Mouse (Mus musculus): ENCODE data around the gene Ttc16. TPM values are rescaled to one million over a fixed set of nuclear protein-coding genes. Genes with fewer than 3 reads are reported as not detected.

The Ttc16 gene
- total RNA-seq, 2 experiments from 2014 or later, result 0.13 TPM; not detected in 1

GRCm38 (mm10) chr2:32779714-32780113 lies 4.3 kb upstream of the Ttc16 start:
- no peak for DNase-seq

DNA sequence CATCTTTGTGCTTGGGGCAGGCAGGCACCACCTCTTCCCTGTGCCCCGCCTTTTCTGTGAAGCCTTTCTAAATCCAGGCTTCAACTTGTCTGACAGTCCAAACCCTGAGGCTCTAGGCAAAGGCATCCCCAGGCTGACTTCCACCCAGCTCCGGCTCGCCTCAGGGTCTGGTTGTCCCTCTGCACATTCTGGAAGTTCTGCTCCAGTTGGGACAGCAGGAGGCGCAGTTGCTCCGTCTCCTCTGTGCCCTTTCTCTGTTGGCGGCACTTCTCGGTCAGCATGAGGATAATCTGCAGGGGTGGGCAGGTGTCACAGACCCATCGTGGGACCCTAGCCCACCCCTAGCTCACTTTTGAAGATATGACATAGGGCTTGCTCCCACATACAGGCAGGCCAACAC lies 3.7 kb upstream of the Ttc16 start:
- DNase-seq, result peak; percentile 67 to 81

DNA sequence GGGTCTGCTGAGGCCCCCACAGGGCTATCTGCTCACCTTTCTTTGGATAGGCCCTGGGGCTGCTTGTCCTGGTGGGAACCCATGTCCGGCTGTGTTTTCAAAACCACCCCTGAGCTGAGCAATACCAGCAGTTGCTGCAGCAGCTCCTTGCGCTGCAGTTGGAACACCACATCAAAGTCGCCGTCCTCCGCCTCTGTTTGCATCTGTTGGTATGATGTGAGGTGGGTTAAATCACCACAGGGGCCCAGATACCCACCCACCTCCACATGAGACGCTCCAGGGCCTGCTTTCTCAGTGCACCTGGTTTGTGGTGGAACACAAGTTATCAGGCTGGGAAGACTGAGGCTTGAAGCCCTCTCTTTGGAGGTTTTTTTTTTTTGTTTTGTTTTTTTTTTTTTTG lies 2.6 kb upstream of the Ttc16 start:
- no peak for DNase-seq

DNA sequence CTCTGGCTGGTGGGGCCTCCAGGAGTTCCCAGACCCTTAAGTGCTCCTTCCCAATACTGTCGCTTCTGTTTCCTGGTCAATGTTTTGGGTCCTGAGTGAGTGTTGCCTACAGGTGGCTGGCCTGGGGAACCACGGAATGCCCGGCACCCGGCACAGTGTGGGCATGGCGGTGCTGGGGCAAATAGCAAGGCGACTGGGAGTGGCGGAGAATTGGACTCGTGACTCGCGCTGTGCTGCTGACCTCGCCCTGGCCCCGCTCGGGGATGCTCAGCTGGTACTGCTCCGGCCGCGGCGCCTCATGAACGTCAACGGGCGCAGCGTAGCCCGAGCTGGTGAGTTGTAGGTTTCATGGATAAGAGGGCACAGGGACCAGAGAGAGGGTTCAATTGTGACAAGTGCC lies 759 bp upstream of the Ttc16 start:
- DNase-seq, result no peak

GRCm38 (mm10) chr2:32772626-32773279 lies 2.7 kb downstream of the Ttc16 start:
- DNase-seq, result no peak

DNA sequence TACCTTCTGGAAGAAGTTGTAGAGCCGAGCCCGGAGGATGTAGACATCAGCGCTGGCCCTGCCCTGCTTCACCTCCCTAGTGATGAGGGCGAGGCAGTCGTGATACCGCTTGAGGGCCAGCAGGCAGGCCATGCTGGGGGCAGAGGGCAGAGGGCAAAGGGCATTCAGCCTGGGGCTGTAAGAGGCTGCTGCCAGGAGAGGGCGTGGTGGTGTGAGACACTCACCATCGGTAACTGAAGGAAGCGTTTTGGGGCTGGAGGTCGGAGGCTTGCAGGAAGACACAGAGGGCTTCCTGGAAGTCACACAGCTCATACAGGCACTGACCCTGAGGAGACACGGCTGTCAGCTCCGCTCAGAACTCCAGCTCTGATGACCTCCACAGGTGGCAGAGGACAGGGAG lies 3.5 kb downstream of the Ttc16 start:
- DNase-seq, result no peak

DNA sequence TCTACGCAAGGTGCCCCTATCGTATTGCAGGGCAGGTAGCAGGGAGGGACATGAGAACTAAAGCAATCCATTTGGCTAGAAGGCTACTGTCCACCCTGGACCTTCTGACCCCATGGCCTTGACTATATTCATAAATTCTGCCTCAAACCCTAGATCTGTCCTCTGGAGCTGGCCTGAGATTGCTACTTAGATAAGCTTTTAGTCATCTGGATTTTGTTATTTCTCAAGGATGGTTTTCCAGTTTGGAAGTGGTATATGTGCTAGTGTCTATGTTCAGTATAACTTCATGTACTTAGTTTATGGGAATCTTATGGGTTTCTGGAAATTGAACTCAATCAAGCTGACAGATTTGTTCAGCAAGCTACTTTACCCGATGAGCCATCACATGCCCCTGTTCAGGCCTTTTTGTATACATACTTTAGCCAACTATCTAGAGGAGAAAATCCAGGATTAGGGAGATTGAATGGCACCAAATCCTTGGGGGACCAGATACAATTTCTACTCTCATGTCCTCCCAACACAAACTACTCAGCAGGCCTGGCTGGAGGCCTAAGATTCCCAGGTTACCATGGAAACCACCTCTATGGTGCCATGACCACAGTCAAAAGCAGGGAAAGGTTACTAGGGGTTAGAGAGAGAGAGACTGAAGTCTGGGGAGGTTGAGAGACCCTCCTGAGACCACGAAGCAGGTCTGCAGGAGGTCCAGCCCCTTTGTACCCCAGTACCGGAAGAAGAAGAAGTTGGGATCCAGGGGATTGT lies 5.9 kb downstream of the Ttc16 start:
- no peak for DNase-seq

DNA sequence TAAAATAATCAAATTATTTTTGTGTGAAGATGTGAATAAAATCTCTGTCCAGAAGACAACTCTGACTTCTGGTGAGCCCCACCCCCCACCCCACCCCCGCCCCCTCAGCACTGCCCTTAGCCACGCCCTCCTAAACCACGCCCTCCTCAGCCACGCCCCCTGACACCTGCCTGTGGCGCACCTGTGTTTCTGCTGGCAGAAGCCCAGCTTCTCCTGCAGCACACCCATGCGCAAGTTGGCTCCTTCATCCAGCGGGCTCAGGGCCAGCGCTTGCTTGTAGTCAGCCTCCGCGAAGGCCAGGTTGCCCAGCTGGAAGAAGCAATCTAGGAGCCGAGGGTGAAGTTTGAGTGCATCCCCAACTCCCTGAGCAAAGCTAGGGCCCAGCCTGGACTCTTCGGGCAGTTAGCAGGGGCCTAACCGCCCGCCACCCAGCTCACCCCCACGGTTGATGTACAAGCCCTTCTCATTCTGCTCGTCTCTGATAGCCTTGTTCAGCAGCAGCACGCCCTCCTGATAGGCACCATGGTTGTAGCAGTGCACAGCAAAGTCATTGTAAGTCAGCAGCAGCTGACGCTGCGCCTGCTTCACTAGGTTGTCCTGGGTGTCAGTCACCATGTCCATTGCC lies 6.7 kb downstream of the Ttc16 start:
- DNase-seq, result no peak

GRCm38 (mm10) chr2:32767241-32767640 lies 8.2 kb downstream of the Ttc16 start:
- no peak for DNase-seq

GRCm38 (mm10) chr2:32763353-32763752 lies 12.1 kb downstream of the Ttc16 start:
- DNase-seq, result no peak

- no peak for DNase-seq
Observed at GRCm38 (mm10) chr2:32761859-32762258, 13.6 kb downstream of the Ttc16 start.

DNA sequence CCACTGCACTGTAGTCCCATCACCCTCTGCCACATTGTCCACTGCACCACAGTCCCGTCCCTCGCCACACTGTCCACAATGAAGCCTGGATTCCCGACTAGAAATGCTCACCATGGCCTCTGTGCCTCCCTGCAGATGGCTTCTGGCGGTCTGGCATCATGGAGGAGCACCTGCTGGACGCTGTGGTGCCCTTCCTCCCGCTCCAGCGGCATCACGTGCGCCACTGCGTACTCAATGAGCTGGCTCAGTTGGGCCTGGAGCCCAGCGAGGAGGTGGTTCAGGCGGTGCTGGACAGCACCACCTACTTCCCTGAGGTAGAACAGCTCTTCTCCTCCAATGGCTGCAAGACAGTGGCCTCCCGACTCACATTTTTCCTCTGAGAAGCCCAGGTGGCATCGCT lies 14.1 kb downstream of the Ttc16 start:
- no peak for DNase-seq

- DNase-seq, result no peak
Observed at GRCm38 (mm10) chr2:32759001-32759400, 16.4 kb downstream of the Ttc16 start.

DNA sequence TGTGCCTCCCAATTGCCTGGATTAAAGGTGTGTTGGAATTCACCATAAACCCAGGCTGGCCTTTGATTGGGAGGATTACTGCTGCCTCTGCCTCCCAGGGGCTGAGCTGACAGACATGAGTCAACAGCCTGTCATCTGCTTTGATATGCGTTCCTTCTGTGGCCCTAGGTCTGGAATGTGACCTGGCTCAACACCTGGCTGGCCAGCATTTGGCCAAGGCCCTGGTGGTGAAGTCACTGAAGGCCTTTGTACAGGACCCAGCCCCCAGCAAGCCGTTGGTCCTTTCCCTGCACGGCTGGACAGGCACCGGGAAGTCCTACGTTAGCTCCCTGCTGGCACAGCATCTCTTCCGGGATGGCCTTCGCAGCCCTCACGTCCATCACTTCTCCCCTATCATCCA lies 16.9 kb downstream of the Ttc16 start:
- no peak for DNase-seq

- peak; percentile 98 to 99 for DNase-seq
Observed at GRCm38 (mm10) chr2:32757056-32757845, 18.2 kb downstream of the Ttc16 start, which contains the start of gene Tor2a. TSS of gene Tor2a (plus strand) at chr2:32757234.

GRCm38 (mm10) chr2:32756674-32757055 lies 18.8 kb downstream of the Ttc16 start:
- DNase-seq, result no peak

- DNase-seq, result no peak
Observed at GRCm38 (mm10) chr2:32752181-32752580, 23.3 kb downstream of the Ttc16 start.

DNA sequence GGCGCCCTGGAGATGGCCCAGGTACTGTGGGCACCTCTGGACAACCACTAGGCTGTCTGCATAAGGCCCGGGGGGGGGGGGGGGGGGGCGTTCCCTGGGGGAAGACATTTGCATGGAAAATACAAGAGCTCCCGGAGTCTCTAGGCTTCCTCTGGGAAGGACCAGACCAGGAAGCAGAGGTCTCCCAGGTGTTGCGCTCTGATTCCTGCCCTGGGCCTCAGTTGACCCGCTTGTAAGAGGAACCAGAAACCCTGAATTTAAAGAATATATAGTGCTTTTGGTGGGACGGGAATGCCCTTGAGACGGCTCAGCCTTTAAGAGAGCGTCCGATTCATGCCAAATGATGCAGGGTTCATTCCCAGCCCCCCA lies 23.8 kb downstream of the Ttc16 start:
- no peak for DNase-seq

- peak; percentile 59 to 64 for DNase-seq
Observed at GRCm38 (mm10) chr2:32750887-32751664, 24.4 kb downstream of the Ttc16 start.

GRCm38 (mm10) chr2:32750199-32750598 lies 25.2 kb downstream of the Ttc16 start:
- no peak for DNase-seq

DNA sequence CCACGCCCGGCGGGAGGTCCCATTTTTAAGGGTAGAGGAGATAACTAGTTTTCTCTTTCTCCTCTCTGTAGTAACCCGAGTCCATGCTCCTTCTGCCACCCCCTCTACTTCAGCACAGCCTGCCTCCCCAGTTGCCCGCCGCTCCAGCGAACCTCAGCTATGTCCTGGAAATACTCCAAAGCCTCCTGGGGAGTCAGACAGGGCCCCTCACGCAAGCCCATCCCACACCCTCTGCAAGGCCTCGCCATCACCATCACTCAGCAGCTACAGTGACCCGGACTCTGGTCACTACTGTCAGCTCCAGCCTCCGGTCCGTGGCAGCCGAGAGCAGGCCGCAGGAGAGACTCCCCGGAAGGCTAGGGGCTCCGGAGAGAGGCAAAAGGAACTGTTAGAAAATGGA lies 26.4 kb downstream of the Ttc16 start:
- no peak for DNase-seq

Measured in heart, adult 18-20 months (tissue).